Mouse (Mus musculus) bone marrow, adult 2 months (tissue): ENCODE results near the gene Slc29a4.

ENCODE experiments used
- CTCF ChIP-seq: fragments of 200-500 bp; IDR thresholded peaks from 2 replicates; pipeline ENCODE4 v1.5.1; 2011; ENCODE audit warnings: low read length, control low read depth; ENCODE audit not compliant: control insufficient read depth, insufficient read depth
- POLR2A ChIP-seq: fragments of 200-500 bp; IDR thresholded peaks from 2 replicates; pipeline ENCODE4 v1.6.1; 2011; ENCODE audit warnings: low read depth, mild to moderate bottlenecking, control low read depth, low read length, borderline replicate concordance; ENCODE audit not compliant: control insufficient read depth

DNA sequence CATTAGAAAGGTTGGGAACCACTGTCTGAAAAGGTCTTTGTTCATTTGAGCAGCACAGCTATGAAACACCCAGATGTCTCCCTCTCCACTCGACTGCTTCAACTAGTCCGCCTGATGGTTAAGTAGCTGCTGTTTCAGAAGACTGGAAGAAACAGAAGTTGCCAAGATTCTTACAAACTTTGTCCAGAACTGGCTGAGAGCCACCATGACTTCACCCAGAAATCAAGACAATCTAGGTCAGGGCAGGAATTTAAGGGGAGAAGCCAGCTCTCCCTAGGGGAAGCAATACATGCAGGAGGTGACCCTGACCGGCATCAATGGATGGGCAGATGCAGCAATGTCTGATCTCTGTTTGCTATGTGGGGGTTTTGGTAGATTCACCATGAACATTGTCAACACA lies 10.4 kb upstream of the Slc29a4 start:
- TF ChIP-seq CTCF = no peak
- TF ChIP-seq POLR2A = no peak
